10 mouse cellular contexts compared by ENCODE assay signal in the genomic region with DNA sequence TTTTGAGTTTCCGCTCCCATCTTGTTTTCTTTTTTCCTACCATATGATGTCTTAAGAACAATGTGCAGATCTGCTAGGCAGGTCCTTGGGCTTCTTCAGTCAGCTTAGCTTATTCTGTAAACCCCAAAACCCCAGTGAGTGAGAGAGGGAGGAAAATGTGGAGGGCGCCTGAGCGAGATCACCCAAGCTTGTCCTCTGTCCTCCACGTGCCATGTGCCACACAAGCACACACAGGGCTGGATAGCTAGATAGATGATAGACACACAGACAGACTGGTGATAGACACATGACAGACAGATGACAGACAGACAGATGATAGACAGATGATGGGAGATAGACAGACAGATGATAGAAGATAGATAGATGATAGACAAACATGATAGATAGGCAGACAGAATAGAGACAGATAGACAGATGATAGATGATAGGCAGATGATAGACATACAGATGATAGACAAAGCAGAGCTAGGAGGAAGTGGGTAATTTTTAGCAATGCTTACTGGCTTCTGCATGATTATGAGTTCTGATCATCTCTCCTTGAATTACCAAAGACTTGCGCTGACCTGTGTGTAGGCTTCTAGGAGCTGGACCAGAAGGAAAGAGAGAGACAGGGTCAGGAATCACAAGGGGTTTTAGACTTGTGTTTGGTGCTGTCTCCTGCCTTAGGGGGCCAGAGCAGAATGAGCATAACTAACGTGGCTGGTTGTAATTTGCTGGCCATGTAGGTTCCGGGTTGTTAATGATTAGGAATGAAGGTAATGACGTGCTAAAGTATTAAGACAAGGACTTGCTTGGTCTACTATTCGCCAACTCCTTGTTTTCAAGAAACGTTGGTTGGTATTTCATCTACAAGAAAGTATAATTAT. TPM values are rescaled to one million over a fixed set of nuclear protein-coding genes. Genes with fewer than 3 reads are reported as not detected.
DNase-seq lines count a peak whose midpoint lies in the region; ATAC-seq and TF ChIP-seq lines count a peak whose summit lies in the region.
"Had no signal": no experiment of that assay in that cellular context is flagged by ENCODE, and none has a peak within 500 bp of the region (broad histone marks: within the 10 kb centered on the region; RNA-seq: fewer than 3 reads in every experiment).

No protein-coding gene starts in this region.

- no peaks in the 10 kb centered on the region; the same call in none of the 2 replicates for H3K79me2 ChIP-seq in CH12.LX (replicated peaks; ENCODE audit: control insufficient read depth, extremely low read depth, insufficient read depth, poor library complexity, severe bottlenecking)

- H3K9ac ChIP-seq in kidney, embryonic 15.5 days = no peak overlapping the region
- no peak overlapping the region for H3K9ac ChIP-seq in CH12.LX (ENCODE audit: insufficient read depth, low read depth)
- no peak overlapping the region for H3K9ac ChIP-seq in kidney, postnatal 0 days (ENCODE audit: low read depth, low read length)
- H3K9ac ChIP-seq: limb, embryonic 13.5 days had no signal

- 0 out of 2 replicates have a peak, but pooled peaks have one; percentile 16 for TF ChIP-seq EP300 in CH12.LX (IDR thresholded peaks at IDR 0.05; ENCODE audit: low read length)

- 0 out of 2 replicates have a peak, but pooled peaks have one; percentile 7 for ATAC-seq in kidney, embryonic 15.5 days (replicated peaks; ENCODE audit: low FRiP score)
- ATAC-seq in kidney, postnatal 0 days (replicated peaks; ENCODE audit: low FRiP score, low read depth) = no peak; the same call in 1 of the 2 replicates
- no peak for ATAC-seq in cerebellum, adult (ENCODE audit: insufficient number of reproducible peaks, low FRiP score, low TSS enrichment)

- no peaks in the 10 kb centered on the region for H3K27me3 ChIP-seq in heart, embryonic 10.5 days (ENCODE audit: insufficient read depth, poor library complexity, severe bottlenecking)
- H3K27me3 ChIP-seq in kidney, embryonic 15.5 days = no peaks in the 10 kb centered on the region
- H3K27me3 ChIP-seq in CH12.LX (replicated peaks) = no peaks in the 10 kb centered on the region
- H3K27me3 ChIP-seq in kidney, postnatal 0 days (ENCODE audit: insufficient read depth, low read length) = no peaks in the 10 kb centered on the region
- H3K27me3 ChIP-seq: limb, embryonic 13.5 days had no signal

- H3K9me3 ChIP-seq in heart, embryonic 10.5 days = no peaks in the 10 kb centered on the region
- no peaks in the 10 kb centered on the region for H3K9me3 ChIP-seq in kidney, embryonic 15.5 days (replicated peaks)
- no peaks in the 10 kb centered on the region for H3K9me3 ChIP-seq in CH12.LX (replicated peaks; ENCODE audit: low read length)
- no peaks in the 10 kb centered on the region for H3K9me3 ChIP-seq in kidney, postnatal 0 days (replicated peaks; ENCODE audit: low read length)
- H3K9me3 ChIP-seq: limb, embryonic 13.5 days had no signal

- H3K36me3 ChIP-seq in heart, embryonic 10.5 days = no peaks in the 10 kb centered on the region
- peaks cover 8% of the 10 kb centered on the region for H3K36me3 ChIP-seq in kidney, embryonic 15.5 days
- H3K36me3 ChIP-seq in CH12.LX (replicated peaks in 1 of 2; ENCODE audit: control insufficient read depth in 1 of 2, insufficient read depth in 1 of 2, low read length in 1 of 2) = peaks cover 0 to 30% of the 10 kb centered on the region in 2 experiments
- H3K36me3 ChIP-seq in kidney, postnatal 0 days (ENCODE audit: insufficient read depth, low read length) = no peaks in the 10 kb centered on the region
- H3K36me3 ChIP-seq: limb, embryonic 13.5 days had no signal

- no peak for TF ChIP-seq CTCF in CH12.LX (conservative IDR thresholded peaks at IDR 0.05 in 1 of 2, IDR thresholded peaks at IDR 0.05 in 1 of 2; ENCODE audit: low read depth in 2 of 2, low read length in 2 of 2)
- no peak for TF ChIP-seq CTCF in kidney, postnatal 0 days (IDR thresholded peaks at IDR 0.05; ENCODE audit: low read depth)

- peak overlapping the region; percentile 53; the same call in 1 of the 2 replicates for H3K27ac ChIP-seq in heart, embryonic 10.5 days
- H3K27ac ChIP-seq in kidney, embryonic 15.5 days = peak overlapping the region; percentile 87
- peak overlapping the region; percentile 11; the same call in 1 of the 2 replicates for H3K27ac ChIP-seq in CH12.LX (ENCODE audit: insufficient read depth, low read depth)
- peak overlapping the region; percentile 13; the same call in 1 of the 2 replicates for H3K27ac ChIP-seq in kidney, postnatal 0 days
- H3K27ac ChIP-seq: heart, adult 2 months had no signal

- dilution Hi-C loops in CH12.LX (cut with MboI; ENCODE audit: extremely low pct_ligation_motif_present, extremely low pct_unique_long_range_greater_than_20kb, low sequenced_read_pairs) = no loop called here

- peak overlapping the region; percentile 37; the same call in 1 of the 2 replicates for H3K4me2 ChIP-seq in kidney, embryonic 15.5 days
- H3K4me2 ChIP-seq in CH12.LX (ENCODE audit: insufficient read depth, low read depth, poor library complexity, severe bottlenecking) = peak overlapping the region; percentile 86
- H3K4me2 ChIP-seq in kidney, postnatal 0 days (ENCODE audit: low read length) = peak overlapping the region; percentile 11; the same call in 1 of the 2 replicates

- 44% methylated on average over 10 of the region's 10 CpGs for WGBS in heart, embryonic 10.5 days
- WGBS in kidney, embryonic 15.5 days = 44% methylated on average over 10 of the region's 10 CpGs
- 38% methylated on average over 10 of the region's 10 CpGs for WGBS in kidney, postnatal 0 days

- in situ Hi-C loops in CH12.LX (cut with MboI; ENCODE audit: low pct_ligation_motif_present, low pct_unique_long_range_greater_than_20kb, low sequenced_read_pairs) = no loop called here

- H3K4me3 ChIP-seq in heart, embryonic 10.5 days = no peak overlapping the region
- H3K4me3 ChIP-seq in kidney, embryonic 15.5 days (replicated peaks) = no peak overlapping the region
- H3K4me3 ChIP-seq in CH12.LX (replicated peaks in 1 of 3; ENCODE audit: low read depth in 2 of 3, low read length in 2 of 3, poor library complexity in 1 of 3) = no peak overlapping the region
- H3K4me3 ChIP-seq in kidney, postnatal 0 days (replicated peaks; ENCODE audit: low read depth, low read length) = no peak overlapping the region
- H3K4me3 ChIP-seq: heart, adult 2 months; limb, embryonic 13.5 days had no signal

- TF ChIP-seq POLR2A in CH12.LX (IDR thresholded peaks at IDR 0.05; ENCODE audit: low read depth, low read length) = no peak

- no peak for TF ChIP-seq RAD21 in CH12.LX (IDR thresholded peaks at IDR 0.05; ENCODE audit: low read depth, low read length)

- no peak for DNase-seq in heart, embryonic 10.5 days (ENCODE audit: low spot score)
- DNase-seq in heart, adult 9 months (ENCODE audit: low spot score in 2 of 2) = no peak
- no peak for DNase-seq in kidney, postnatal 4 days
- peak; percentile 44 for DNase-seq in CH12.LX (ENCODE audit: extremely low read depth)
- peak; percentile 50 for DNase-seq in kidney, postnatal 0 days (ENCODE audit: low spot score)
- no peak for DNase-seq in urinary bladder, adult 2 months (ENCODE audit: low spot score)

- H3K4me1 ChIP-seq in heart, embryonic 10.5 days = peaks cover 43% of the 10 kb centered on the region
- H3K4me1 ChIP-seq in kidney, embryonic 15.5 days = peaks cover 72% of the 10 kb centered on the region
- H3K4me1 ChIP-seq in CH12.LX (ENCODE audit: control insufficient read depth in 1 of 2, insufficient read depth in 2 of 2) = peaks cover 30 to 67% of the 10 kb centered on the region in 2 experiments
- peaks cover 43% of the 10 kb centered on the region for H3K4me1 ChIP-seq in kidney, postnatal 0 days (replicated peaks; ENCODE audit: insufficient read depth, low read length)

TF ChIP-seq in CH12.LX, 34 proteins besides CTCF, POLR2A, EP300 and RAD21:
- TF ChIP-seq MAX (IDR thresholded peaks at IDR 0.05; ENCODE audit: low read length) = peak; percentile 60
- TF ChIP-seq BHLHE40 (IDR thresholded peaks at IDR 0.05; ENCODE audit: low read depth, low read length) = peak; percentile 93
- peak; percentile 70; the same call in 1 of the 2 replicates for TF ChIP-seq MYC (IDR thresholded peaks at IDR 0.05; ENCODE audit: low read depth, low read length)
- no peak for TF ChIP-seq MAFK (IDR thresholded peaks at IDR 0.05; ENCODE audit: insufficient replicate concordance, low read length)
TF ChIP-seq in CH12.LX: peak in this region for 3.

RNA-seq across cellular contexts. Expression of a gene that starts 58.9 kb away (rescaled TPM):
- 5.6 and 8.4 TPM in 2 replicates for polyA plus RNA-seq in heart, embryonic 10.5 days (2016; fragmentation: Nextera tagmentation; extraction: Ambion mirVana)
- 21.4 and 22.4 TPM in 2 replicates for polyA plus RNA-seq in kidney, embryonic 15.5 days (2015; fragmentation: Nextera tagmentation; extraction: Ambion mirVana)
- 8.1 and 10.6 TPM in 2 replicates for total RNA-seq in CH12.LX (2012; rRNA removed)
- total RNA-seq in CH12.LX (2014; rRNA removed) = 5.9 and 6.0 TPM in 2 replicates
- polyA plus RNA-seq in CH12.LX (2012; ENCODE audit: insufficient read length, low read depth) = 10.6 and 16.8 TPM in 2 replicates
- polyA plus RNA-seq in kidney, postnatal 0 days (2015; fragmentation: Nextera tagmentation; extraction: Ambion mirVana) = 18.1 and 21.8 TPM in 2 replicates
- polyA plus RNA-seq in urinary bladder, adult 2 months (2012; rRNA removed) = 12.7 and 15.0 TPM in 2 replicates

Comparison
In these comparisons a context has a peak if more than half of its experiments do, and no peak if none do; other contexts are left out.
1. DNase-seq: peak in CH12.LX (single experiment) and kidney, postnatal 0 days (single experiment); none in heart, embryonic 10.5 days (single experiment), heart, adult 9 months (0 of 2), kidney, postnatal 4 days (0 of 2) and urinary bladder, adult 2 months (single experiment).
2. H3K27ac ChIP-seq: peak in every context shown above with its lines; median percentile 87 in kidney, embryonic 15.5 days; 53 in heart, embryonic 10.5 days; 13 in kidney, postnatal 0 days; 11 in CH12.LX.
3. H3K4me2 ChIP-seq: peak in every context shown above with its lines; median percentile 86 in CH12.LX; 37 in kidney, embryonic 15.5 days; 11 in kidney, postnatal 0 days.